Mouse (Mus musculus): ENCODE data around the gene Uggt2. TPM values are rescaled to one million over a fixed set of nuclear protein-coding genes. Genes with fewer than 3 reads are reported as not detected.
A peak's percentile ranks its signal among the peaks of the same experiment; 100 is the strongest.

Uggt2 gene
- 15.4 and 16.4 TPM in 2 replicates for polyA plus RNA-seq (2014; fragmentation: Nextera tagmentation; extraction: Ambion mirVana)

DNA sequence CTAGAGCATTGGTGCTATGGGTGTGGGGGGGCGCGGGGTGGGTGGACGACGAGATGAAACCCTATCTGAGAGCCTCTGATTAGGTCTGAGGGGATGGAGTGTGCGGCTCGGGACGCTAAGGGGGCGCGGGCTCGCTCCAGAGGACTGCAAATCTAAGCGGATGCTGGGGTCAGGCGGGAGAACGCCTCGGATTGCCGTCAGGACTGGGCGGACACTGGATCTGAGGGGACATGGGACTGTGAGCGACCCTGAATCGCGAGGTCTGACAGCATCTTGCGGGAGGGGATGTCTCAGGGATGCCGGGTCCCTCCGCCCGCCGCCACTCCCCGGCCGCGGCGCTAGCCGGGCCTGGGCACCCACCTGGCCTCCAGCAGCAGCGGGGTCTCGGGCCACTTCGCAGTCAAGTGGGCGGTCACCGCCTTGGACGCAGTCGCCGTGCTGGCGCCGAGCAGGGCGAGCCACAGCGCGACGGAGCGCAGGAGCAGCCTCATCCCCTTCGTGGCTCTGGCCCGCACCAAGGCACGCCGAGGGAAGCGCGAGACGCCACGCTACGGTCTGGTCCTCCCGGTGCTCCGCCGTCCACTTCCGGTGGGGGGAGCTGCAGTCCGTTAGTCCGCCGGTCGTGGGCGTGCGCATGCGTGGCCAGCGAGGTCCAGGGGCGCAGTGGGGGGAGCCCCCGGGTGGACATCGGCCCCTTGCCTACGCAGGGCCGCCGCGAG is at the start of gene Uggt2:
TSS of gene Uggt2 (minus strand) at position 580 of the 719 bp plus-strand sequence.
- peak within 1 kb of the TSS; percentile 68 for H3K4me3 ChIP-seq (ENCODE audit: low read depth, low read length)
- no peaks in the 10 kb centered on the region for H3K27me3 ChIP-seq (replicated peaks; ENCODE audit: control insufficient read depth, insufficient read depth, low read length)
- no peaks in the 10 kb centered on the region for H3K9me3 ChIP-seq (ENCODE audit: control insufficient read depth, low read length)
- peak within 1 kb of the TSS; percentile 83 for H3K9ac ChIP-seq (ENCODE audit: low read length)
- H3K4me2 ChIP-seq (ENCODE audit: low read length): peak within 1 kb of the TSS; percentile 80
- peak within 1 kb of the TSS; percentile 69 for H3K27ac ChIP-seq (ENCODE audit: low read depth)
- under 1% methylated on average over 70 of the region's 72 CpGs for WGBS
- peak; percentile 93 for DNase-seq (ENCODE audit: low spot score)
- peaks cover 12% of the 10 kb centered on the region for H3K4me1 ChIP-seq (replicated peaks; ENCODE audit: control insufficient read depth, insufficient read depth, low read length)
- peak; percentile 95 for ATAC-seq (replicated peaks; ENCODE audit: low FRiP score, low TSS enrichment, low read depth)
- H3K36me3 ChIP-seq (ENCODE audit: control insufficient read depth, insufficient read depth, low read length): no peaks in the 10 kb centered on the region

DNA sequence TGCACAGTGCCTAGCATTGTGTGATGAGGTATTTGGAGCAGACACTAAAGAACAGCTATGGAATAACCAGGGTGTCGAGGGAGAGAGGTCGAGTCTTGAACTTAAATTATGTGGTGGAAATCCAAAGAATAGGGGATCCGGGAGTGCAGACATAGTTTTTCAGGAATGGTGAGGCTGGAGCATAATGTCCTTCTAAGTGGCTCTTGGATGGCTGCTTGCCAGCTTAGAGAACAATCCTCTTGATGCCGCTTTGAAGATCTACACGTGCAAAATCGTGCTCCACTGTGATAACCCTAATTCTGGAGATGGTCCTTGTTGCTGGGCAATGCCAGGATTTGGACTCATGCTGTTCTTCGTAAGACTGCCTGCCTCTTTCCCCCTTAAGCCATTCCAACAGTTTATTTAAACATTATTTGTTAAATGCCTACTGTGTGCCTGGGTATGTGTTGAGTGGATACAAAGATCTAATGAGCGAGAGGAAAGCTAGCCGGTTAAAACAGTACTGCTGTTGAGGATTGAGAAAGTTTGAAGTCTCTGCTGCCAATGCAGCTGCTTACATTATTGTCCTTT is 40.2 kb upstream of the Uggt2 start:
- Histone ChIP-seq H3K27me3 (replicated peaks; ENCODE audit: control insufficient read depth, insufficient read depth, low read length) (peaks cover 49% of the 10 kb centered on the region), H3K4me2 (ENCODE audit: low read length) (peak overlapping the region; percentile 93), H3K27ac (ENCODE audit: low read depth) (no peak overlapping the region), H3K4me3 (ENCODE audit: low read depth, low read length) (peak overlapping the region; percentile 57; the same call in 1 of the 2 replicates), H3K9me3 (ENCODE audit: control insufficient read depth, low read length) (no peaks in the 10 kb centered on the region), H3K4me1 (replicated peaks; ENCODE audit: control insufficient read depth, insufficient read depth, low read length) (0 out of 2 replicates have a peak, but pooled peaks cover 6% of the 10 kb centered on the region), H3K9ac (ENCODE audit: low read length) (no peak overlapping the region), H3K36me3 (ENCODE audit: control insufficient read depth, insufficient read depth, low read length) (no peaks in the 10 kb centered on the region)
- WGBS: 48% methylated on average over 9 of the region's 9 CpGs
- no peak for ATAC-seq (replicated peaks; ENCODE audit: low FRiP score, low TSS enrichment, low read depth)
- DNase-seq (ENCODE audit: low spot score): no peak

DNA sequence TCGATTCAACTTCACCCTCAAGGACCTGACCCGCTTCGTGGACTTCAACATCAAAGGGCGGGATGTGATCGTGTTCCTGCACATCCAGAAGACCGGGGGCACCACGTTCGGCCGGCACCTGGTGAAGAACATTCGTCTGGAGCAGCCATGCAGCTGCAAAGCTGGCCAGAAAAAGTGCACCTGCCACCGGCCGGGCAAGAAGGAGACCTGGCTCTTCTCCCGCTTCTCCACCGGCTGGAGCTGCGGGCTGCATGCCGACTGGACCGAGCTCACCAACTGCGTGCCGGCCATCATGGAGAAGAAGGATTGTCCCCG is 39.5 kb upstream of the Uggt2 start:
- 2% methylated on average over 20 of the region's 20 CpGs for WGBS
- no peak overlapping the region; the same call in 1 of the 2 replicates for H3K9ac ChIP-seq (ENCODE audit: low read length)

GRCm38 (mm10) chr14:119137906-119138785 is 38.9 kb upstream of the Uggt2 start, which contains the start of gene Hs6st3:
TSS of gene Hs6st3 (plus strand) at chr14:119138341.
- Histone ChIP-seq H3K27me3 (replicated peaks; ENCODE audit: control insufficient read depth, insufficient read depth, low read length) (peaks cover 49% of the 10 kb centered on the region), H3K4me3 (ENCODE audit: low read depth, low read length) (peak within 1 kb of the TSS; percentile 57), H3K4me1 (replicated peaks; ENCODE audit: control insufficient read depth, insufficient read depth, low read length) (0 out of 2 replicates have a peak, but pooled peaks cover 6% of the 10 kb centered on the region), H3K9me3 (ENCODE audit: control insufficient read depth, low read length) (no peaks in the 10 kb centered on the region), H3K27ac (ENCODE audit: low read depth) (no peak within 1 kb of the TSS), H3K36me3 (ENCODE audit: control insufficient read depth, insufficient read depth, low read length) (no peaks in the 10 kb centered on the region), H3K4me2 (ENCODE audit: low read length) (peak within 1 kb of the TSS; percentile 93), H3K9ac (ENCODE audit: low read length) (peak within 1 kb of the TSS; percentile 48)
- ATAC-seq (replicated peaks; ENCODE audit: low FRiP score, low TSS enrichment, low read depth): peak; percentile 66; the same call in 1 of the 2 replicates
- DNase-seq (ENCODE audit: low spot score): peak; percentile 68
- 1% methylated on average over 100 of the region's 100 CpGs for WGBS

More for the DNA sequence above, 39.5 kb upstream of the Uggt2 start:
- Histone ChIP-seq H3K4me1 (replicated peaks; ENCODE audit: control insufficient read depth, insufficient read depth, low read length) (0 out of 2 replicates have a peak, but pooled peaks cover 6% of the 10 kb centered on the region), H3K36me3 (ENCODE audit: control insufficient read depth, insufficient read depth, low read length) (no peaks in the 10 kb centered on the region), H3K4me3 (ENCODE audit: low read depth, low read length) (peak overlapping the region; percentile 57), H3K27me3 (replicated peaks; ENCODE audit: control insufficient read depth, insufficient read depth, low read length) (peaks cover 49% of the 10 kb centered on the region), H3K4me2 (ENCODE audit: low read length) (peak overlapping the region; percentile 93), H3K9me3 (ENCODE audit: control insufficient read depth, low read length) (no peaks in the 10 kb centered on the region), H3K27ac (ENCODE audit: low read depth) (no peak overlapping the region)
- ATAC-seq (replicated peaks; ENCODE audit: low FRiP score, low TSS enrichment, low read depth) (no peak), DNase-seq (ENCODE audit: low spot score) (no peak)

GRCm38 (mm10) chr14:119137512-119137905 is 38.3 kb upstream of the Uggt2 start:
- 0 out of 2 replicates have a peak, but pooled peaks cover 6% of the 10 kb centered on the region for H3K4me1 ChIP-seq (replicated peaks; ENCODE audit: control insufficient read depth, insufficient read depth, low read length)
- H3K9ac ChIP-seq (ENCODE audit: low read length): peak overlapping the region; percentile 48
- WGBS: 1% methylated on average over 38 of the region's 38 CpGs
- no peak overlapping the region for H3K27ac ChIP-seq (ENCODE audit: low read depth)
- H3K4me2 ChIP-seq (ENCODE audit: low read length): peak overlapping the region; percentile 93
- H3K9me3 ChIP-seq (ENCODE audit: control insufficient read depth, low read length): no peaks in the 10 kb centered on the region
- peak; percentile 87 for ATAC-seq (replicated peaks; ENCODE audit: low FRiP score, low TSS enrichment, low read depth)
- no peaks in the 10 kb centered on the region for H3K36me3 ChIP-seq (ENCODE audit: control insufficient read depth, insufficient read depth, low read length)
- H3K4me3 ChIP-seq (ENCODE audit: low read depth, low read length): peak overlapping the region; percentile 57
- peaks cover 49% of the 10 kb centered on the region for H3K27me3 ChIP-seq (replicated peaks; ENCODE audit: control insufficient read depth, insufficient read depth, low read length)
- peak; percentile 86 for DNase-seq (ENCODE audit: low spot score)

DNA sequence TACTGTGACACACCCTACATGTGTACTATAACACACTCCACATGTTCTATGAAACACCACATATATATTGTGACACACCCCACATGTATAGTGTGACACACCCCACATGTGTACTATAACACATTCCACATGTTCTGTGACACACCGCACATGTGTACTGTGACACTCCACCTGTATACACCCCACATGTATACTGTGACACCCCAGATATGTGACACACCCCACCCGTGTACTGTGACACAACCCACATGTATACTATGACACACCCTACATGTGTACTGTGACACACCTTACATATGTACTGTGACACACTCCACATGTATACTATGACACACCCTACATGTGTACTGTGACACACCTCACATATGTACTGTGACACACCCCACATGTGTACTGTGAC is 28.1 kb upstream of the Uggt2 start:
- ATAC-seq (replicated peaks; ENCODE audit: low FRiP score, low TSS enrichment, low read depth) (peak; percentile 49; the same call in 1 of the 2 replicates), DNase-seq (ENCODE audit: low spot score) (no peak)
- H3K27ac ChIP-seq (ENCODE audit: low read depth): no peak overlapping the region
- H3K9ac ChIP-seq (ENCODE audit: low read length): no peak overlapping the region
- 92% methylated on average over 2 of the region's 2 CpGs for WGBS
- no peak overlapping the region for H3K4me3 ChIP-seq (ENCODE audit: low read depth, low read length)
- no peaks in the 10 kb centered on the region for H3K27me3 ChIP-seq (replicated peaks; ENCODE audit: control insufficient read depth, insufficient read depth, low read length)
- H3K4me1 ChIP-seq (replicated peaks; ENCODE audit: control insufficient read depth, insufficient read depth, low read length): no peaks in the 10 kb centered on the region
- H3K4me2 ChIP-seq (ENCODE audit: low read length): no peak overlapping the region
- no peaks in the 10 kb centered on the region for H3K36me3 ChIP-seq (ENCODE audit: control insufficient read depth, insufficient read depth, low read length)
- 0 out of 2 replicates have a peak, but pooled peaks cover 3% of the 10 kb centered on the region for H3K9me3 ChIP-seq (ENCODE audit: control insufficient read depth, low read length)

GRCm38 (mm10) chr14:119125840-119126239 is 26.6 kb upstream of the Uggt2 start:
- no peak overlapping the region for H3K4me2 ChIP-seq (ENCODE audit: low read length)
- no peak overlapping the region for H3K9ac ChIP-seq (ENCODE audit: low read length)
- DNase-seq (ENCODE audit: low spot score): no peak
- no peak for ATAC-seq (replicated peaks; ENCODE audit: low FRiP score, low TSS enrichment, low read depth)
- H3K27me3 ChIP-seq (replicated peaks; ENCODE audit: control insufficient read depth, insufficient read depth, low read length): no peaks in the 10 kb centered on the region
- no peak overlapping the region for H3K27ac ChIP-seq (ENCODE audit: low read depth)
- H3K4me3 ChIP-seq (ENCODE audit: low read depth, low read length): no peak overlapping the region
- WGBS: 49% methylated on average over 4 of the region's 4 CpGs
- no peaks in the 10 kb centered on the region for H3K36me3 ChIP-seq (ENCODE audit: control insufficient read depth, insufficient read depth, low read length)
- H3K9me3 ChIP-seq (ENCODE audit: control insufficient read depth, low read length): 0 out of 2 replicates have a peak, but pooled peaks cover 1% of the 10 kb centered on the region
- H3K4me1 ChIP-seq (replicated peaks; ENCODE audit: control insufficient read depth, insufficient read depth, low read length): no peaks in the 10 kb centered on the region

- H3K9ac ChIP-seq (ENCODE audit: low read length): no peak overlapping the region
- H3K4me2 ChIP-seq (ENCODE audit: low read length): peak overlapping the region; percentile 60
- no peaks in the 10 kb centered on the region for H3K9me3 ChIP-seq (ENCODE audit: control insufficient read depth, low read length)
- H3K4me3 ChIP-seq (ENCODE audit: low read depth, low read length): peak overlapping the region; percentile 38
- no peaks in the 10 kb centered on the region for H3K27me3 ChIP-seq (replicated peaks; ENCODE audit: control insufficient read depth, insufficient read depth, low read length)
- ATAC-seq (replicated peaks; ENCODE audit: low FRiP score, low TSS enrichment, low read depth): peak; percentile 81
- WGBS: 27% methylated on average over 3 of the region's 3 CpGs
- no peak for DNase-seq (ENCODE audit: low spot score)
- H3K36me3 ChIP-seq (ENCODE audit: control insufficient read depth, insufficient read depth, low read length): no peaks in the 10 kb centered on the region
- no peak overlapping the region for H3K27ac ChIP-seq (ENCODE audit: low read depth)
- H3K4me1 ChIP-seq (replicated peaks; ENCODE audit: control insufficient read depth, insufficient read depth, low read length): no peaks in the 10 kb centered on the region
These were observed 24.8 kb upstream of the Uggt2 start for GRCm38 (mm10) chr14:119124061-119124460.

Measured in intestine, embryonic 14.5 days (tissue).